15 mouse cellular contexts compared by ENCODE assay signal in the genomic region with DNA sequence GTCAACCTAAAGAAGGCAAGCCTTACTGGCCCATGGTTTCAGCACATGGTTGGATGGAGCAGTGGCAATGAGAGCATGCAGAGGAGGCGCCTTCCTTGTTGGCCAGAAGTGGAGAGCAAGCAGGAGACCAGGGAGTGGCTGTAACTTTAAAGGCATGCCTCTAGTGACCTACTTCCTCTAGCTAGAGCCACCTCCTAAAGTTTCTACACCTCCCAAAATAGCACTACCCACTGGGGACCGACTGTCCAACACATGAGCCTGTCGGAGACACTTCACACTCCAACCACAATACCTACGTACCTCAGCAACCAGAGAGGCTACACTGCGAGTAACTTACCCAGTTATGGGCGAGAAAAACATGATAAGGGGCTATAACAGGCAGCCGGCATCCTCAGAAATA.
DNase-seq lines count a peak whose midpoint lies in the region; ATAC-seq and TF ChIP-seq lines count a peak whose summit lies in the region.
"Had no signal": no experiment of that assay in that cellular context is flagged by ENCODE, and none has a peak within 500 bp of the region (broad histone marks: within the 10 kb centered on the region; RNA-seq: fewer than 3 reads in every experiment).

No protein-coding gene starts in this region.

- WGBS in midbrain, embryonic 11.5 days, result 90% methylated on average over 7 of the region's 7 CpGs
- WGBS in intestine, embryonic 15.5 days, result 84% methylated on average over 7 of the region's 7 CpGs

- H3K9ac ChIP-seq in CH12.LX (ENCODE audit: insufficient read depth, low read depth), result no peak overlapping the region
- H3K9ac ChIP-seq in midbrain, embryonic 11.5 days (ENCODE audit: low read length), result no peak overlapping the region
- no peak overlapping the region for H3K9ac ChIP-seq in intestine, embryonic 15.5 days
- H3K9ac ChIP-seq: limb, embryonic 12.5 days; midbrain, embryonic 12.5 days had no signal

- H3K27ac ChIP-seq in gastrocnemius, adult 2 months, result peak overlapping the region; percentile 90
- no peak overlapping the region for H3K27ac ChIP-seq in CH12.LX (ENCODE audit: insufficient read depth, low read depth)
- no peak overlapping the region for H3K27ac ChIP-seq in midbrain, embryonic 11.5 days (ENCODE audit: low read depth, low read length)
- H3K27ac ChIP-seq in intestine, embryonic 15.5 days, result no peak overlapping the region
- H3K27ac ChIP-seq: limb, embryonic 12.5 days; midbrain, embryonic 12.5 days had no signal

- intact Hi-C loops in gastrocnemius, adult 2 months (cut with DNase I), result loop anchor here (5.0 to 10.0 kb wide), 2 partner anchors 55 to 127 kb away; no protein-coding TSS in a partner anchor
- intact Hi-C loops in gastrocnemius, postnatal 36 days (cut with DNase I), result no loop called here

- DNase-seq in gastrocnemius, adult 2 months, result peak; percentile 72
- DNase-seq in gastrocnemius, postnatal 36 days, result no peak
- DNase-seq in CH12.LX (ENCODE audit: extremely low read depth), result peak; percentile 60
- peak; percentile 50 to 52 for DNase-seq in heart, adult 9 months (ENCODE audit: low spot score in 2 of 2)
- no peak for DNase-seq in midbrain, embryonic 11.5 days (ENCODE audit: low spot score, missing footprints)
- no peak for DNase-seq in urinary bladder, postnatal 4 days (ENCODE audit: low spot score in 2 of 2)
- DNase-seq: cerebellum, adult 8-10 months; kidney, postnatal 25 days; retina, postnatal 1 day; thymus, postnatal 25 days had no signal

- no peak overlapping the region for H3K4me2 ChIP-seq in CH12.LX (ENCODE audit: insufficient read depth, low read depth, poor library complexity, severe bottlenecking)
- no peak overlapping the region for H3K4me2 ChIP-seq in midbrain, embryonic 11.5 days
- no peak overlapping the region for H3K4me2 ChIP-seq in intestine, embryonic 15.5 days (replicated peaks)
- H3K4me2 ChIP-seq: limb, embryonic 12.5 days; midbrain, embryonic 12.5 days had no signal

- ATAC-seq in megakaryocyte, adult 5-6 weeks (ENCODE audit: poor library complexity, severe bottlenecking), result peak; percentile 84
- ATAC-seq in midbrain, embryonic 11.5 days (ENCODE audit: low FRiP score), result no peak
- ATAC-seq in intestine, embryonic 15.5 days, result no peak

- TF ChIP-seq EP300 in CH12.LX (IDR thresholded peaks at IDR 0.05; ENCODE audit: low read length), result no peak

- in situ Hi-C loops in CH12.LX (cut with MboI; ENCODE audit: low pct_ligation_motif_present, low pct_unique_long_range_greater_than_20kb, low sequenced_read_pairs), result no loop called here

- peaks cover under 1 to 31% of the 10 kb centered on the region in 2 experiments for H3K36me3 ChIP-seq in CH12.LX (replicated peaks in 1 of 2; ENCODE audit: control insufficient read depth in 1 of 2, insufficient read depth in 1 of 2, low read length in 1 of 2)
- H3K36me3 ChIP-seq in midbrain, embryonic 11.5 days (ENCODE audit: control insufficient read depth, insufficient read depth, low read length), result no peaks in the 10 kb centered on the region
- H3K36me3 ChIP-seq in intestine, embryonic 15.5 days, result 0 out of 2 replicates have a peak, but pooled peaks cover 5% of the 10 kb centered on the region

- TF ChIP-seq POLR2A in CH12.LX (IDR thresholded peaks at IDR 0.05; ENCODE audit: low read depth, low read length), result no peak

- H3K4me1 ChIP-seq in CH12.LX (ENCODE audit: control insufficient read depth in 1 of 2, insufficient read depth in 2 of 2), result peaks cover 10 to 50% of the 10 kb centered on the region in 2 experiments
- no peaks in the 10 kb centered on the region for H3K4me1 ChIP-seq in midbrain, embryonic 11.5 days (ENCODE audit: control insufficient read depth, insufficient read depth, low read length)
- H3K4me1 ChIP-seq in intestine, embryonic 15.5 days (replicated peaks), result peaks cover 3% of the 10 kb centered on the region; the same call in 1 of the 2 replicates
- H3K4me1 ChIP-seq: limb, embryonic 12.5 days; midbrain, embryonic 12.5 days had no signal

- dilution Hi-C loops in CH12.LX (cut with MboI; ENCODE audit: extremely low pct_ligation_motif_present, extremely low pct_unique_long_range_greater_than_20kb, low sequenced_read_pairs), result no loop called here

- no peak for TF ChIP-seq RAD21 in CH12.LX (IDR thresholded peaks at IDR 0.05; ENCODE audit: low read depth, low read length)

- H3K27me3 ChIP-seq in CH12.LX (replicated peaks), result no peaks in the 10 kb centered on the region
- H3K27me3 ChIP-seq in midbrain, embryonic 11.5 days (ENCODE audit: control insufficient read depth, insufficient read depth, low read length), result no peaks in the 10 kb centered on the region
- no peaks in the 10 kb centered on the region for H3K27me3 ChIP-seq in intestine, embryonic 15.5 days (replicated peaks)
- H3K27me3 ChIP-seq: limb, embryonic 12.5 days; midbrain, embryonic 12.5 days had no signal

- TF ChIP-seq CTCF in gastrocnemius, adult 2 months (IDR thresholded peaks at IDR 0.05), result no peak
- TF ChIP-seq CTCF in CH12.LX (conservative IDR thresholded peaks at IDR 0.05 in 1 of 2, IDR thresholded peaks at IDR 0.05 in 1 of 2; ENCODE audit: low read depth in 2 of 2, low read length in 2 of 2), result no peak

- H3K9me3 ChIP-seq in CH12.LX (replicated peaks; ENCODE audit: low read length), result no peaks in the 10 kb centered on the region
- H3K9me3 ChIP-seq in midbrain, embryonic 11.5 days (ENCODE audit: control insufficient read depth, low read length), result no peaks in the 10 kb centered on the region
- no peaks in the 10 kb centered on the region for H3K9me3 ChIP-seq in intestine, embryonic 15.5 days
- H3K9me3 ChIP-seq: G1E; limb, embryonic 12.5 days; midbrain, embryonic 12.5 days had no signal

- H3K79me2 ChIP-seq in CH12.LX (replicated peaks; ENCODE audit: control insufficient read depth, extremely low read depth, insufficient read depth, poor library complexity, severe bottlenecking), result no peaks in the 10 kb centered on the region

- H3K4me3 ChIP-seq in gastrocnemius, adult 2 months, result peak overlapping the region; percentile 36
- no peak overlapping the region for H3K4me3 ChIP-seq in CH12.LX (replicated peaks in 1 of 3; ENCODE audit: low read depth in 2 of 3, low read length in 2 of 3, poor library complexity in 1 of 3)
- no peak overlapping the region for H3K4me3 ChIP-seq in midbrain, embryonic 11.5 days (ENCODE audit: low read depth, low read length)
- H3K4me3 ChIP-seq in intestine, embryonic 15.5 days (replicated peaks), result no peak overlapping the region
- H3K4me3 ChIP-seq: limb, embryonic 12.5 days; midbrain, embryonic 12.5 days had no signal

TF ChIP-seq in CH12.LX, 34 proteins besides CTCF, POLR2A, EP300 and RAD21:
- TF ChIP-seq ETS1 (conservative IDR thresholded peaks at IDR 0.05; ENCODE audit: low read depth, low read length) (0 out of 2 replicates have a peak, but pooled peaks have one; percentile 13), GABPA (IDR thresholded peaks at IDR 0.05; ENCODE audit: insufficient replicate concordance, low read depth, low read length) (no peak), MEF2A (IDR thresholded peaks at IDR 0.05; ENCODE audit: borderline replicate concordance, low read depth, low read length) (peak; percentile 73; the same call in 1 of the 2 replicates)

Comparison
In these comparisons a context has a peak if more than half of its experiments do, and no peak if none do; other contexts are left out.
1. DNase-seq: peak in gastrocnemius, adult 2 months (single experiment), CH12.LX (single experiment) and heart, adult 9 months (2 of 2); none in gastrocnemius, postnatal 36 days (0 of 2), midbrain, embryonic 11.5 days (single experiment) and urinary bladder, postnatal 4 days (0 of 2).